Mouse (Mus musculus) B cell, adult 67 days (primary cell): ENCODE data around the gene Ep300. TPM values are rescaled to one million over a fixed set of nuclear protein-coding genes. Genes with fewer than 3 reads are reported as not detected.

Source experiments
- total RNA-seq, 2 experiments: library from RNA; stranded (reverse); gene quantifications; 4 replicates each; pipeline ENCODE4 v1.2.4; 2023

The Ep300 gene
- total RNA-seq: 100 to 1,000 TPM; 226 to 227 TPM

GRCm38 (mm10) chr15:81584913-81585745 is at the start of gene Ep300:
TSS of gene Ep300 (plus strand) at chr15:81585351.

GRCm38 (mm10) chr15:81663697-81664561 is 78.8 kb downstream of the Ep300 start, which contains the start of gene L3mbtl2:
TSS of gene L3mbtl2 (plus strand) at chr15:81663889.

GRCm38 (mm10) chr15:81697175-81697574 is 112.0 kb downstream of the Ep300 start, which contains the start of gene Chadl:
TSS of gene Chadl (minus strand) at chr15:81697287.

Other genes starting within 250 kb of the Ep300 start
- 10 to 100 TPM; 35.9 to 36.0 TPM for gene Slc25a17, start 224.5 kb upstream of the Ep300 start, total RNA-seq
- 100 to 1,000 TPM; 100 to 108 TPM for gene St13, start 185.3 kb upstream of the Ep300 start, total RNA-seq
- gene Xpnpep3, start 185.2 kb upstream of the Ep300 start, total RNA-seq: 10 to 100 TPM; 18.2 to 22.6 TPM
- not detected for gene Dnajb7, start 177.1 kb upstream of the Ep300 start, total RNA-seq
- 100 to 1,000 TPM in 1 of 2 experiments, 10 to 100 TPM in 1; 96.2 to 112 TPM for gene Rbx1, start 119.1 kb upstream of the Ep300 start, total RNA-seq
- 10 to 100 TPM; 51.7 to 52.1 TPM for gene L3mbtl2, start 78.5 kb downstream of the Ep300 start, total RNA-seq
- not detected for gene Chadl, start 111.9 kb downstream of the Ep300 start, total RNA-seq
- 10 to 100 TPM; 40.0 to 42.6 TPM for gene Zc3h7b, start 159.7 kb downstream of the Ep300 start, total RNA-seq
- gene Rangap1, start 160.2 kb downstream of the Ep300 start, total RNA-seq: 10 to 100 TPM; 67.0 to 80.9 TPM
- 10 to 100 TPM; 38.6 to 45.3 TPM for gene Tef, start 217.1 kb downstream of the Ep300 start, total RNA-seq